Mouse (Mus musculus): ENCODE data around the gene Kazn. TPM values are rescaled to one million over a fixed set of nuclear protein-coding genes. Genes with fewer than 3 reads are reported as not detected.

Gene Kazn
- polyA plus RNA-seq, 1 experiment from 2014 or later = 15.5 TPM

DNA sequence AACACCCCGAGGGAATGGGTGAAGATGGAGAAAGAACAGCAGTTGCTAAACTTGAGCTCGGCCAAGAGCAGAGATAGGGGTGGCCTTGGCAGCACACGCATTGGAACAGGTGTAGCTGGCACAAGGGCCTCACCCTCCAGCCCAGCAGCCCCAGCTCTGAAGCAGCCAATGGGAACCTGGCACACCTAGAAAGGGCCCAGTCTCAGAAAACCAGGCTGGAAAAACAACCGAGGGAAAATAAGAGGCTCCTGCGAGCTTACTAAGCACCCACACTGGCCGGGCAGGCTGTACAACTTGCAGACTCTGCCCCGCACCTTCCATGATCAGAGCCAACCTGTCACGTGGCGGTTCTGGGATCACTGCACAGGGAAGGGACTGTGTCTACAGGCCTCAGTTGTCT is 26.8 kb downstream of the Kazn start:
- WGBS = 75% methylated on average over 9 of the region's 9 CpGs
- Histone ChIP-seq H3K4me3 (ENCODE audit: low read length) (no peak overlapping the region), H3K9me3 (ENCODE audit: low read length) (no peaks in the 10 kb centered on the region), H3K4me2 (replicated peaks; ENCODE audit: low read depth, low read length) (no peak overlapping the region), H3K36me3 (ENCODE audit: insufficient read depth, low read length) (peaks cover 9% of the 10 kb centered on the region), H3K27me3 (ENCODE audit: insufficient read depth, low read length) (no peaks in the 10 kb centered on the region), H3K27ac (ENCODE audit: low read length) (no peak overlapping the region), H3K9ac (replicated peaks; ENCODE audit: low read length) (no peak overlapping the region), H3K4me1 (ENCODE audit: insufficient read depth, low read length) (peaks cover 72% of the 10 kb centered on the region)
- no peak for ATAC-seq (ENCODE audit: low FRiP score, low TSS enrichment)

DNA sequence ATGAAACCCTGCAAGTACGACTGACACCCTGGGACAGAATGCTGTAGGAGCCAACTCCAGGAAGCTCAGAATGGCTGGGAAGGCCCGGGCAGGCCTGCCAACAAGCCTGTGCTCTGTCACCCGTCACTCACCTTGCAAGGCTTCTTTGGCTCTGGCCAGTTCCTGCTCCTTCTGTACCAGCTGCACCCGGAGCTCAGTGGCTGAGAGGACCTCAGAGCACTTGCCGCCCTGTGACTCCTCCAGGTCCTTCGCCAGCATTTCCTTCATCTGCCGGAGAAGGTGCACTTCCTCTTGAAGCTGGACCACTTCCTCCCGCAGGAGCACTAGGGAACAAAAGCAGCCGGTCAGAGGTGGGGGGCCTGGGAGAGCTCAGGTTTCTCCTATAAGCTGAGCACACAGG is 29.3 kb downstream of the Kazn start:
- H3K4me2 ChIP-seq (replicated peaks; ENCODE audit: low read depth, low read length) = no peak overlapping the region; the same call in 1 of the 2 replicates

GRCm38 (mm10) chr4:142209476-142209875 is 29.7 kb downstream of the Kazn start:
- WGBS = 53% methylated on average over 7 of the region's 7 CpGs
- no peak overlapping the region for H3K4me3 ChIP-seq (ENCODE audit: low read length)
- no peak for ATAC-seq (ENCODE audit: low FRiP score, low TSS enrichment)
- peaks cover 44% of the 10 kb centered on the region for H3K4me1 ChIP-seq (ENCODE audit: insufficient read depth, low read length)
- H3K9me3 ChIP-seq (ENCODE audit: low read length) = no peaks in the 10 kb centered on the region
- peaks cover 10% of the 10 kb centered on the region for H3K36me3 ChIP-seq (ENCODE audit: insufficient read depth, low read length)
- peak overlapping the region; percentile 18; the same call in 1 of the 2 replicates for H3K27ac ChIP-seq (ENCODE audit: low read length)
- H3K9ac ChIP-seq (replicated peaks; ENCODE audit: low read length) = no peak overlapping the region
- H3K4me2 ChIP-seq (replicated peaks; ENCODE audit: low read depth, low read length) = no peak overlapping the region; the same call in 1 of the 2 replicates
- no peaks in the 10 kb centered on the region for H3K27me3 ChIP-seq (ENCODE audit: insufficient read depth, low read length)

More for the DNA sequence above, 29.3 kb downstream of the Kazn start:
- Histone ChIP-seq H3K4me1 (ENCODE audit: insufficient read depth, low read length) (peaks cover 48% of the 10 kb centered on the region), H3K36me3 (ENCODE audit: insufficient read depth, low read length) (peaks cover 10% of the 10 kb centered on the region), H3K4me3 (ENCODE audit: low read length) (no peak overlapping the region), H3K9ac (replicated peaks; ENCODE audit: low read length) (no peak overlapping the region), H3K27ac (ENCODE audit: low read length) (peak overlapping the region; percentile 12; the same call in 1 of the 2 replicates), H3K27me3 (ENCODE audit: insufficient read depth, low read length) (no peaks in the 10 kb centered on the region), H3K9me3 (ENCODE audit: low read length) (no peaks in the 10 kb centered on the region)
- peak; percentile 50; the same call in 1 of the 2 replicates for ATAC-seq (ENCODE audit: low FRiP score, low TSS enrichment)
- WGBS = 33% methylated on average over 9 of the region's 9 CpGs

- Histone ChIP-seq H3K27me3 (ENCODE audit: insufficient read depth, low read length) (no peaks in the 10 kb centered on the region), H3K36me3 (ENCODE audit: insufficient read depth, low read length) (peaks cover 13% of the 10 kb centered on the region), H3K9ac (replicated peaks; ENCODE audit: low read length) (no peak overlapping the region), H3K27ac (ENCODE audit: low read length) (no peak overlapping the region), H3K4me2 (replicated peaks; ENCODE audit: low read depth, low read length) (no peak overlapping the region), H3K4me1 (ENCODE audit: insufficient read depth, low read length) (peaks cover 18% of the 10 kb centered on the region), H3K4me3 (ENCODE audit: low read length) (no peak overlapping the region), H3K9me3 (ENCODE audit: low read length) (no peaks in the 10 kb centered on the region)
- no peak for ATAC-seq (ENCODE audit: low FRiP score, low TSS enrichment)
- WGBS = 84% methylated on average over 6 of the region's 6 CpGs
Measured at GRCm38 (mm10) chr4:142205693-142206092, 33.5 kb downstream of the Kazn start.

DNA sequence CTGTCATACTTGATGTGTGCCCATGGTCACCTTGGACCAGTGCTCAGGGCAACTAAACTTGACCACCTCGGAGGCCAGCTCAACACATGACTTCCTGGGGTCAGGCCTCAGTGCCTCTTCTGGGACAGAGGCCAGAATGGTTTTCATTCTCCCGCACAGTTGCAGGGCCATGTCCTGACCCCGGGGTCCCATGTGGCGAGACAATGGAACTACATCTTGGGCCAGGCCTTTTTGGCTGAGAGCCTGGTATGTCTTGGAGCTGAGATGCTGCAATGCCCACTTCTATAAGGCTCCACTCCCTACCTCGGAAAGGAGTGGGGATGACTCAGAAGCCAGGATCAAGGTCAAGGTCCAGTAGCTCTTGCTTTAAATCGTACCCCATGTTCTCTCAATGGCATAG is 42.6 kb downstream of the Kazn start:
- Histone ChIP-seq H3K4me2 (replicated peaks; ENCODE audit: low read depth, low read length) (no peak overlapping the region), H3K9ac (replicated peaks; ENCODE audit: low read length) (no peak overlapping the region), H3K9me3 (ENCODE audit: low read length) (no peaks in the 10 kb centered on the region), H3K36me3 (ENCODE audit: insufficient read depth, low read length) (peaks cover 3% of the 10 kb centered on the region; the same call in 1 of the 2 replicates), H3K4me3 (ENCODE audit: low read length) (no peak overlapping the region), H3K4me1 (ENCODE audit: insufficient read depth, low read length) (peaks cover 19% of the 10 kb centered on the region), H3K27ac (ENCODE audit: low read length) (no peak overlapping the region), H3K27me3 (ENCODE audit: insufficient read depth, low read length) (no peaks in the 10 kb centered on the region)
- ATAC-seq (ENCODE audit: low FRiP score, low TSS enrichment) = no peak
- WGBS = 43% methylated on average over 6 of the region's 6 CpGs

GRCm38 (mm10) chr4:142193780-142194179 is 45.4 kb downstream of the Kazn start:
- peak; percentile 40; the same call in 1 of the 2 replicates for ATAC-seq (ENCODE audit: low FRiP score, low TSS enrichment)
- peaks cover 19% of the 10 kb centered on the region for H3K4me1 ChIP-seq (ENCODE audit: insufficient read depth, low read length)
- no peaks in the 10 kb centered on the region for H3K27me3 ChIP-seq (ENCODE audit: insufficient read depth, low read length)
- H3K36me3 ChIP-seq (ENCODE audit: insufficient read depth, low read length) = no peaks in the 10 kb centered on the region
- H3K27ac ChIP-seq (ENCODE audit: low read length) = peak overlapping the region; percentile 72
- H3K4me2 ChIP-seq (replicated peaks; ENCODE audit: low read depth, low read length) = no peak overlapping the region
- no peak overlapping the region for H3K4me3 ChIP-seq (ENCODE audit: low read length)
- H3K9me3 ChIP-seq (ENCODE audit: low read length) = no peaks in the 10 kb centered on the region
- WGBS = 74% methylated on average over 7 of the region's 7 CpGs
- H3K9ac ChIP-seq (replicated peaks; ENCODE audit: low read length) = no peak overlapping the region

- Histone ChIP-seq H3K9me3 (ENCODE audit: low read length) (no peaks in the 10 kb centered on the region), H3K4me2 (replicated peaks; ENCODE audit: low read depth, low read length) (no peak overlapping the region), H3K27me3 (ENCODE audit: insufficient read depth, low read length) (no peaks in the 10 kb centered on the region), H3K4me3 (ENCODE audit: low read length) (no peak overlapping the region), H3K27ac (ENCODE audit: low read length) (peak overlapping the region; percentile 72), H3K36me3 (ENCODE audit: insufficient read depth, low read length) (no peaks in the 10 kb centered on the region), H3K4me1 (ENCODE audit: insufficient read depth, low read length) (peaks cover 19% of the 10 kb centered on the region), H3K9ac (replicated peaks; ENCODE audit: low read length) (no peak overlapping the region)
- ATAC-seq (ENCODE audit: low FRiP score, low TSS enrichment) = peak; percentile 88
- WGBS = 43% methylated on average over 8 of the region's 8 CpGs
Measured at GRCm38 (mm10) chr4:142193151-142193578, 46.0 kb downstream of the Kazn start.

DNA sequence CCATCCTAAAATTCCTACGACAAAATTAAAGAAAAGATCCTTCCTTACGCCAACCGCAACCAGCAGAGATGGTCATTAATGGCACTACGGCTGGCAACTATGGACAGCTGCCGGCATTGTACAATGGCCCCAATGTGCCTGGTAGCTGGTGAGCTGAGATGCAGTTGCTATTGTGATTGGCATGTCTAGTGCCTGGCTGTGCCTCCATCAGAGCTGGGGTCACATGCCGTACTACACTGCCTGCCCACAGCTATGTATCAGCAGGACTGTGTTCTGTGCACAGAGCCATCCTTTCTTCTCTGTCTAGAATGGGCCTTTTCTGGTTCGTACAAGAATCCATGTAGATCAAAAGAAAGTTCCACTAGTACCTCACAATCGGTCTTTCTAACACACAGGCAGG is 49.2 kb downstream of the Kazn start:
- Histone ChIP-seq H3K27me3 (ENCODE audit: insufficient read depth, low read length) (no peaks in the 10 kb centered on the region), H3K36me3 (ENCODE audit: insufficient read depth, low read length) (no peaks in the 10 kb centered on the region), H3K4me1 (ENCODE audit: insufficient read depth, low read length) (peaks cover 14% of the 10 kb centered on the region), H3K9ac (replicated peaks; ENCODE audit: low read length) (no peak overlapping the region), H3K9me3 (ENCODE audit: low read length) (no peaks in the 10 kb centered on the region), H3K4me3 (ENCODE audit: low read length) (no peak overlapping the region), H3K27ac (ENCODE audit: low read length) (no peak overlapping the region), H3K4me2 (replicated peaks; ENCODE audit: low read depth, low read length) (no peak overlapping the region)
- 86% methylated on average over 8 of the region's 8 CpGs for WGBS
- no peak for ATAC-seq (ENCODE audit: low FRiP score, low TSS enrichment)

- Histone ChIP-seq H3K4me1 (ENCODE audit: insufficient read depth, low read length) (peaks cover 12% of the 10 kb centered on the region), H3K9ac (replicated peaks; ENCODE audit: low read length) (no peak overlapping the region), H3K36me3 (ENCODE audit: insufficient read depth, low read length) (no peaks in the 10 kb centered on the region), H3K4me3 (ENCODE audit: low read length) (no peak overlapping the region), H3K27me3 (ENCODE audit: insufficient read depth, low read length) (no peaks in the 10 kb centered on the region), H3K27ac (ENCODE audit: low read length) (no peak overlapping the region), H3K4me2 (replicated peaks; ENCODE audit: low read depth, low read length) (no peak overlapping the region), H3K9me3 (ENCODE audit: low read length) (no peaks in the 10 kb centered on the region)
- WGBS = 72% methylated on average over 2 of the region's 2 CpGs
- no peak for ATAC-seq (ENCODE audit: low FRiP score, low TSS enrichment)
Measured at GRCm38 (mm10) chr4:142188501-142188900, 50.7 kb downstream of the Kazn start.

DNA sequence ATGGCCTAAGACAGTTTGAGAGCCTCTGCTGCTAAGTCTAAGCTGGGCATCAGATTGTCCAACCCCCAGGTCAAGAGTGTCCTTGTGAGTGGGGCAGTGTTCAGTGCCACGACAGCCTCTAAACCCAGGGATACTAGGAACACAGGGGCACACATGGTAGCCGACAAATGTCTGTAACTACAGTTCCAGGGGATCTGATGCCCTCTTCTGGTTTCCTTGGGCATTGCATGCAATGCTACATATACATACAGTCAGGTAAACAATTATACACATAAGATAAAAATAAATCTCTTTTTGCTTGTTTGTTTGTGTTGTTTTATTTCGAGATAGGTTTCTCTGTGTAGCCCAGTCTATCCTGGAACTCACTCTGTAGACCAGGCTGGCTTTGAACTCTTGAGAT is 53.0 kb downstream of the Kazn start:
- Histone ChIP-seq H3K27me3 (ENCODE audit: insufficient read depth, low read length) (no peaks in the 10 kb centered on the region), H3K4me2 (replicated peaks; ENCODE audit: low read depth, low read length) (no peak overlapping the region), H3K9ac (replicated peaks; ENCODE audit: low read length) (no peak overlapping the region), H3K4me3 (ENCODE audit: low read length) (no peak overlapping the region), H3K4me1 (ENCODE audit: insufficient read depth, low read length) (peaks cover 11% of the 10 kb centered on the region), H3K36me3 (ENCODE audit: insufficient read depth, low read length) (no peaks in the 10 kb centered on the region), H3K9me3 (ENCODE audit: low read length) (no peaks in the 10 kb centered on the region), H3K27ac (ENCODE audit: low read length) (peak overlapping the region; percentile 34)
- no peak for ATAC-seq (ENCODE audit: low FRiP score, low TSS enrichment)
- 95% methylated on average over 3 of the region's 3 CpGs for WGBS

Measured in kidney, embryonic 16.5 days (tissue).